11 mouse cellular contexts compared by ENCODE assay signal in genomic region chr19:59463842-59464443, GRCm38 (mm10). TPM values are rescaled to one million over a fixed set of nuclear protein-coding genes. Genes with fewer than 3 reads are reported as not detected.
DNase-seq lines count a peak whose midpoint lies in the region; ATAC-seq and TF ChIP-seq lines count a peak whose summit lies in the region.
"Had no signal": no experiment of that assay in that cellular context is flagged by ENCODE, and none has a peak within 500 bp of the region (broad histone marks: within the 10 kb centered on the region; RNA-seq: fewer than 3 reads in every experiment).

No protein-coding gene starts in this region.

- intact Hi-C loops in heart, postnatal 14 days (cut with DNase I): no loop called here
- intact Hi-C loops in left cerebral cortex, postnatal 10 days (cut with DNase I): loop anchor here (5.0 kb wide), 1 partner anchor 478 kb away; the partner anchor contains the start of gene Rab11fip2

- H3K9me3 ChIP-seq in embryonic facial prominence, embryonic 14.5 days (ENCODE audit: control insufficient read depth, low read length): no peaks in the 10 kb centered on the region
- H3K9me3 ChIP-seq in limb, embryonic 13.5 days: no peaks in the 10 kb centered on the region
- H3K9me3 ChIP-seq: heart, embryonic 12.5 days had no signal

- 11% methylated on average over 19 of the region's 19 CpGs for WGBS in embryonic facial prominence, embryonic 14.5 days
- WGBS in limb, embryonic 13.5 days: 11% methylated on average over 19 of the region's 19 CpGs

- H3K27ac ChIP-seq in cortical plate, adult 2 months (ENCODE audit: insufficient read depth, low read length): peak overlapping the region; percentile 23; the same call in 1 of the 2 replicates
- no peak overlapping the region for H3K27ac ChIP-seq in embryonic facial prominence, embryonic 14.5 days (replicated peaks; ENCODE audit: low read depth, low read length)
- H3K27ac ChIP-seq in limb, embryonic 13.5 days: no peak overlapping the region

- H3K4me3 ChIP-seq in cortical plate, adult 2 months (ENCODE audit: insufficient read depth, low read length): no peak overlapping the region
- peak overlapping the region; percentile 53 for H3K4me3 ChIP-seq in embryonic facial prominence, embryonic 14.5 days (ENCODE audit: low read depth, low read length)
- peak overlapping the region; percentile 52 for H3K4me3 ChIP-seq in limb, embryonic 13.5 days
- H3K4me3 ChIP-seq: heart, embryonic 12.5 days had no signal

- TF ChIP-seq CTCF in cortical plate, adult 2 months (IDR thresholded peaks at IDR 0.05; ENCODE audit: extremely low read depth, insufficient read depth, low read length): no peak

- peak overlapping the region; percentile 53 for H3K9ac ChIP-seq in embryonic facial prominence, embryonic 14.5 days (ENCODE audit: low read depth, low read length)
- H3K9ac ChIP-seq in limb, embryonic 13.5 days: peak overlapping the region; percentile 45; the same call in 1 of the 2 replicates
- H3K9ac ChIP-seq: heart, embryonic 12.5 days had no signal

- no peaks in the 10 kb centered on the region for H3K4me1 ChIP-seq in cortical plate, adult 2 months (ENCODE audit: control insufficient read depth, insufficient read depth, low read length)
- peaks cover 3% of the 10 kb centered on the region; the same call in 1 of the 2 replicates for H3K4me1 ChIP-seq in embryonic facial prominence, embryonic 14.5 days (ENCODE audit: control insufficient read depth, insufficient read depth, low read length)
- H3K4me1 ChIP-seq in limb, embryonic 13.5 days: peaks cover 18% of the 10 kb centered on the region

- no peak for DNase-seq in embryonic facial prominence, embryonic 14.5 days (ENCODE audit: low spot score)
- DNase-seq in kidney, adult 8-10 months: peak; percentile 57 to 65
- DNase-seq in ovary, postnatal 36 days (ENCODE audit: low spot score): no peak
- DNase-seq in heart, postnatal 14 days: no peak
- DNase-seq in left cerebral cortex, postnatal 10 days (ENCODE audit: extremely low spot score in 1 of 2, low spot score in 2 of 2): no peak
- DNase-seq: cerebellum, postnatal 36 days had no signal

- ATAC-seq in embryonic facial prominence, embryonic 14.5 days (ENCODE audit: low read depth): no peak
- ATAC-seq in limb, embryonic 13.5 days (ENCODE audit: low FRiP score, low read depth): no peak
- ATAC-seq in erythroid progenitor cell, adult 5-6 weeks (replicated peaks; ENCODE audit: low FRiP score, poor library complexity, severe bottlenecking): no peak

- no peaks in the 10 kb centered on the region for H3K36me3 ChIP-seq in embryonic facial prominence, embryonic 14.5 days (ENCODE audit: control insufficient read depth, insufficient read depth, low read length)
- H3K36me3 ChIP-seq in limb, embryonic 13.5 days: no peaks in the 10 kb centered on the region
- H3K36me3 ChIP-seq: heart, embryonic 12.5 days had no signal

- TF ChIP-seq POLR2A in cortical plate, adult 2 months (IDR thresholded peaks at IDR 0.05; ENCODE audit: extremely low read depth, insufficient read depth, low read length): no peak

- peaks cover 86% of the 10 kb centered on the region for H3K27me3 ChIP-seq in embryonic facial prominence, embryonic 14.5 days (replicated peaks; ENCODE audit: control insufficient read depth, insufficient read depth, low read length)
- peaks cover 87% of the 10 kb centered on the region for H3K27me3 ChIP-seq in limb, embryonic 13.5 days

- H3K4me2 ChIP-seq in embryonic facial prominence, embryonic 14.5 days (ENCODE audit: low read depth, low read length): peak overlapping the region; percentile 55
- peak overlapping the region; percentile 71 for H3K4me2 ChIP-seq in limb, embryonic 13.5 days (replicated peaks)
- H3K4me2 ChIP-seq: heart, embryonic 12.5 days had no signal

RNA-seq across cellular contexts. Expression of gene Emx2, which starts 5.8 kb away (rescaled TPM):
- 11.9 and 12.4 TPM in 2 replicates for polyA plus RNA-seq in cortical plate, adult 2 months (2012; rRNA removed)
- polyA plus RNA-seq in embryonic facial prominence, embryonic 14.5 days (2014; fragmentation: Nextera tagmentation; extraction: Ambion mirVana): 6.9 and 7.5 TPM in 2 replicates
- polyA plus RNA-seq in limb, embryonic 13.5 days (2015; fragmentation: Nextera tagmentation; extraction: Ambion mirVana): 18.7 and 18.9 TPM in 2 replicates
- total RNA-seq in heart, postnatal 14 days (2021): not detected
- not detected in 2 replicates for total RNA-seq in erythroid progenitor cell, adult 5-6 weeks (2015; ENCODE audit: low replicate concordance)
- total RNA-seq in erythroid progenitor cell, adult 5-6 weeks (2017; ENCODE audit: low replicate concordance): not detected in 2 replicates
- 10 to 100 TPM in 1 of 2 experiments, 1 to 10 TPM in 1; 9.0 to 10.2 TPM for total RNA-seq in left cerebral cortex, postnatal 10 days (2021)
- polyA plus RNA-seq: heart, embryonic 12.5 days; lung, embryonic 16.5 days had no signal

Comparison
In these comparisons a context has a peak if more than half of its experiments do, and no peak if none do; other contexts are left out.
1. DNase-seq: peak in kidney, adult 8-10 months (2 of 2); none in embryonic facial prominence, embryonic 14.5 days (single experiment), ovary, postnatal 36 days (single experiment), heart, postnatal 14 days (0 of 2) and left cerebral cortex, postnatal 10 days (0 of 2).
2. RNA of gene Emx2, which starts 5.8 kb away (total RNA-seq): 9.0 to 10.2 TPM in left cerebral cortex, postnatal 10 days; not detected in heart, postnatal 14 days and not detected in erythroid progenitor cell, adult 5-6 weeks; every median in the first group is over 4 times any median in the second.